13 mouse cellular contexts compared by ENCODE assay signal in the genomic region with DNA sequence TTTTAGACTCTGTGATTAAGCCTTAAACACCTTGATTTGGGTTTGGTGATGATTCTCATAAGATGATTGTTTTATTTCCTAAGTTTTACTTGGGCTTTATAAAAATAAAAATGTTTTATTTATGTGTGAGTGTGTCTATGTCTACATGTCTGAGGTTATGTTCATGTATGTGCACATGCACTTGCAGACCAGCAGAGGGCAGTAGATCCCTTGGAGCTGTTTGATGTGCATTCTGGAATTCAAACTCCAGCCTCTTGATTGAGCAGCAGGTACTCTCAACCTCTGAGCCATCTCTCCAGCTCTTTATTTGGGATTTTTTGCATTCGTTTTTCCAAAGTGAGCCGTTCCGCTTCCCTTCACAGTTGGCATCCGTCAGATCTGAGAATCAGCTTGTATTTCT.
DNase-seq lines count a peak whose midpoint lies in the region; ATAC-seq and TF ChIP-seq lines count a peak whose summit lies in the region.
"Had no signal": no experiment of that assay in that cellular context is flagged by ENCODE, and none has a peak within 500 bp of the region (broad histone marks: within the 10 kb centered on the region; RNA-seq: fewer than 3 reads in every experiment).

No protein-coding gene starts in this region.

- no peaks in the 10 kb centered on the region for H3K36me3 ChIP-seq in forebrain, postnatal 0 days (ENCODE audit: insufficient read depth)
- H3K36me3 ChIP-seq in forebrain, embryonic 13.5 days (ENCODE audit: poor library complexity, severe bottlenecking) = no peaks in the 10 kb centered on the region
- no peaks in the 10 kb centered on the region for H3K36me3 ChIP-seq in lung, embryonic 14.5 days (ENCODE audit: insufficient read depth)
- H3K36me3 ChIP-seq: limb, embryonic 12.5 days; midbrain, embryonic 13.5 days; stomach, embryonic 15.5 days had no signal

- no peak for ATAC-seq in forebrain, postnatal 0 days
- ATAC-seq in forebrain, embryonic 13.5 days = no peak
- ATAC-seq in lung, embryonic 14.5 days (ENCODE audit: insufficient read depth) = no peak
- ATAC-seq: midbrain, embryonic 13.5 days had no signal

- H3K27me3 ChIP-seq in forebrain, postnatal 0 days (ENCODE audit: insufficient read depth, low read length) = no peaks in the 10 kb centered on the region
- no peaks in the 10 kb centered on the region for H3K27me3 ChIP-seq in forebrain, embryonic 13.5 days
- no peaks in the 10 kb centered on the region for H3K27me3 ChIP-seq in lung, embryonic 14.5 days (ENCODE audit: insufficient read depth, low read length)
- H3K27me3 ChIP-seq: limb, embryonic 12.5 days; midbrain, embryonic 13.5 days; stomach, embryonic 15.5 days had no signal

- H3K9ac ChIP-seq in forebrain, postnatal 0 days = no peak overlapping the region
- no peak overlapping the region for H3K9ac ChIP-seq in forebrain, embryonic 13.5 days
- no peak overlapping the region for H3K9ac ChIP-seq in lung, embryonic 14.5 days
- H3K9ac ChIP-seq: limb, embryonic 12.5 days; midbrain, embryonic 13.5 days; stomach, embryonic 15.5 days had no signal

- H3K27ac ChIP-seq in forebrain, postnatal 0 days (ENCODE audit: low read depth, low read length) = no peak overlapping the region
- H3K27ac ChIP-seq in forebrain, embryonic 13.5 days = no peak overlapping the region
- H3K27ac ChIP-seq in lung, embryonic 14.5 days (ENCODE audit: low read depth) = no peak overlapping the region
- H3K27ac ChIP-seq: limb, embryonic 12.5 days; midbrain, embryonic 13.5 days; stomach, embryonic 15.5 days had no signal

- no peak for DNase-seq in forebrain, postnatal 0 days
- peak; percentile 57 for DNase-seq in lung, embryonic 14.5 days
- DNase-seq in lung, postnatal 36 days = no peak
- peak; percentile 45 for DNase-seq in NIH3T3 (ENCODE audit: low read depth)
- peak; percentile 2 for DNase-seq in naive thymus-derived CD4-positive, alpha-beta T cell, adult 2 months (ENCODE audit: low read depth)
- DNase-seq in gastrocnemius, postnatal 14 days = no peak
- no peak for DNase-seq in left cerebral cortex, postnatal 4 days
- DNase-seq: cerebellum, adult 11-12 months; kidney, adult 9 months had no signal

- 90% methylated on average over 4 of the region's 4 CpGs for WGBS in forebrain, postnatal 0 days
- 86% methylated on average over 4 of the region's 4 CpGs for WGBS in forebrain, embryonic 13.5 days
- 84% methylated on average over 4 of the region's 4 CpGs for WGBS in lung, embryonic 14.5 days

- no peak overlapping the region for H3K4me2 ChIP-seq in forebrain, postnatal 0 days (ENCODE audit: low read depth)
- H3K4me2 ChIP-seq in forebrain, embryonic 13.5 days = no peak overlapping the region
- no peak overlapping the region for H3K4me2 ChIP-seq in lung, embryonic 14.5 days
- H3K4me2 ChIP-seq: limb, embryonic 12.5 days; midbrain, embryonic 13.5 days; stomach, embryonic 15.5 days had no signal

- H3K4me1 ChIP-seq in forebrain, postnatal 0 days (ENCODE audit: insufficient read depth) = 0 out of 2 replicates have a peak, but pooled peaks cover 3% of the 10 kb centered on the region
- H3K4me1 ChIP-seq in forebrain, embryonic 13.5 days = peaks cover 3% of the 10 kb centered on the region; the same call in 1 of the 2 replicates
- no peaks in the 10 kb centered on the region for H3K4me1 ChIP-seq in lung, embryonic 14.5 days (ENCODE audit: insufficient read depth)
- H3K4me1 ChIP-seq: limb, embryonic 12.5 days; midbrain, embryonic 13.5 days; stomach, embryonic 15.5 days had no signal

- H3K4me3 ChIP-seq in forebrain, postnatal 0 days (ENCODE audit: low read depth, low read length) = no peak overlapping the region
- no peak overlapping the region for H3K4me3 ChIP-seq in forebrain, embryonic 13.5 days
- H3K4me3 ChIP-seq in lung, embryonic 14.5 days (ENCODE audit: low read depth, low read length) = no peak overlapping the region
- H3K4me3 ChIP-seq: limb, embryonic 12.5 days; midbrain, embryonic 13.5 days; stomach, embryonic 15.5 days had no signal

- TF ChIP-seq CTCF in forebrain, postnatal 0 days (IDR thresholded peaks at IDR 0.05; ENCODE audit: low read depth) = peak; percentile 70
- TF ChIP-seq CTCF in lung, embryonic 14.5 days (IDR thresholded peaks at IDR 0.05; ENCODE audit: low read depth) = peak; percentile 73

- H3K9me3 ChIP-seq in forebrain, postnatal 0 days (ENCODE audit: low read length) = no peaks in the 10 kb centered on the region
- no peaks in the 10 kb centered on the region for H3K9me3 ChIP-seq in forebrain, embryonic 13.5 days (replicated peaks)
- no peaks in the 10 kb centered on the region for H3K9me3 ChIP-seq in lung, embryonic 14.5 days (ENCODE audit: low read depth, low read length)
- H3K9me3 ChIP-seq: midbrain, embryonic 13.5 days; stomach, embryonic 15.5 days had no signal

- intact Hi-C loops in gastrocnemius, postnatal 14 days (cut with DNase I; ENCODE audit: low total_unique reads) = loop anchor here (10.0 kb wide), 1 partner anchor 128 kb away; no protein-coding TSS in a partner anchor
- intact Hi-C loops in left cerebral cortex, postnatal 4 days (cut with DNase I) = no loop called here

Comparison
In these comparisons a context has a peak if more than half of its experiments do, and no peak if none do; other contexts are left out.
1. DNase-seq: peak in lung, embryonic 14.5 days (single experiment), NIH3T3 (single experiment) and naive thymus-derived CD4-positive, alpha-beta T cell, adult 2 months (single experiment); none in forebrain, postnatal 0 days (single experiment), lung, postnatal 36 days (single experiment), gastrocnemius, postnatal 14 days (single experiment) and left cerebral cortex, postnatal 4 days (single experiment).